Mouse (Mus musculus) midbrain, embryonic 14.5 days (tissue): ENCODE measurements at regions not wholly inside any gene's neighbourhood (a gene's known extent, or its start where the extent isn't known, plus 50 kb on each side); places are given as distances from the start of the nearest gene placed in this dataset.

ENCODE experiments used
- ATAC-seq: fragments of 200-750 bp; cut with Nextera tagmentation; 2 replicates; pipeline ENCODE4 v1.8.0; 2017; ENCODE audit warnings: moderate number of reproducible peaks, moderate library complexity; ENCODE audit not compliant: low FRiP score, low TSS enrichment
- DNase-seq: peaks from one replicate; pipeline ENCODE4 v3.0.0-alpha.2; 2015
- H3K27ac ChIP-seq: fragments of 300-500 bp; sonication (generic); replicated peaks from 2 replicates; pipeline ENCODE4 v1.5.1; 2014; ENCODE audit warnings: mild to moderate bottlenecking, low read depth, low read length, moderate library complexity
- H3K27me3 ChIP-seq: fragments of 300-500 bp; sonication (generic); 2 replicates; pipeline ENCODE4 v1.6.1; 2014; ENCODE audit warnings: low read length, control low read depth, mixed read lengths; ENCODE audit not compliant: control insufficient read depth, insufficient read depth
- H3K36me3 ChIP-seq: fragments of 300-500 bp; sonication (generic); 2 replicates; pipeline ENCODE4 v1.6.1; 2014; ENCODE audit warnings: low read length, control low read depth; ENCODE audit not compliant: control insufficient read depth, insufficient read depth
- H3K4me1 ChIP-seq: fragments of 300-500 bp; sonication (generic); 2 replicates; pipeline ENCODE4 v1.6.1; 2014; ENCODE audit warnings: mild to moderate bottlenecking, antibody characterized with exemption, low read length, control low read depth; ENCODE audit not compliant: control insufficient read depth, insufficient read depth
- H3K4me2 ChIP-seq: fragments of 300-500 bp; sonication (generic); 2 replicates; pipeline ENCODE4 v1.6.1; 2014; ENCODE audit warnings: mild to moderate bottlenecking, low read length, moderate library complexity
- H3K4me3 ChIP-seq: fragments of 300-500 bp; sonication (generic); replicated peaks from 2 replicates; pipeline ENCODE4 v1.5.1; 2014; ENCODE audit warnings: low read depth, low read length
- H3K9ac ChIP-seq: fragments of 300-500 bp; sonication (generic); replicated peaks from 2 replicates; pipeline ENCODE4 v1.6.1; 2014; ENCODE audit warnings: mild to moderate bottlenecking, low read length, moderate library complexity
- H3K9me3 ChIP-seq: fragments of 300-500 bp; sonication (generic); 2 replicates; pipeline ENCODE4 v1.6.1; 2016; ENCODE audit warnings: low read length, control low read depth, mixed read lengths; ENCODE audit not compliant: control insufficient read depth
- WGBS: fragments of 180-500 bp; shearing (Covaris S2); extraction: QIAGEN DNeasy Blood & Tissue Kit; methylation state at CpG from one replicate; pipeline ENCODE4 v1.1.7; 2014; 5-methylcytosine and 5-hydroxymethylcytosine counted together

- no peaks in the 10 kb centered on the region for H3K36me3 ChIP-seq
- WGBS: 85% methylated on average over 4 of the region's 4 CpGs
- ATAC-seq: no peak
Observed at GRCm38 (mm10) chr3:152006747-152007146, 159.3 kb downstream of the Gipc2 start.

GRCm38 (mm10) chr3:152005366-152006025, 160.5 kb downstream of the Gipc2 start:
- ATAC-seq (no peak), DNase-seq (no peak)
- H3K27me3 ChIP-seq: no peaks in the 10 kb centered on the region
- no peaks in the 10 kb centered on the region for H3K36me3 ChIP-seq
- H3K4me3 ChIP-seq: no peak overlapping the region
- no peaks in the 10 kb centered on the region for H3K4me1 ChIP-seq
- no peaks in the 10 kb centered on the region for H3K9me3 ChIP-seq
- H3K4me2 ChIP-seq: no peak overlapping the region
- H3K27ac ChIP-seq: no peak overlapping the region
- 91% methylated on average over 3 of the region's 3 CpGs for WGBS
- H3K9ac ChIP-seq: no peak overlapping the region

More at GRCm38 (mm10) chr3:152006747-152007146, 159.3 kb downstream of the Gipc2 start:
- Histone ChIP-seq H3K4me2 (no peak overlapping the region), H3K27ac (no peak overlapping the region), H3K9ac (no peak overlapping the region), H3K4me1 (no peaks in the 10 kb centered on the region), H3K27me3 (no peaks in the 10 kb centered on the region), H3K9me3 (no peaks in the 10 kb centered on the region), H3K4me3 (no peak overlapping the region)
- DNase-seq: no peak

- 88% methylated on average over 7 of the region's 7 CpGs for WGBS
- DNase-seq: no peak
- H3K9me3 ChIP-seq: no peaks in the 10 kb centered on the region
- no peak overlapping the region for H3K9ac ChIP-seq
- no peaks in the 10 kb centered on the region for H3K27me3 ChIP-seq
- H3K4me3 ChIP-seq: no peak overlapping the region
- no peak overlapping the region for H3K4me2 ChIP-seq
- H3K36me3 ChIP-seq: no peaks in the 10 kb centered on the region
- ATAC-seq: no peak
- H3K27ac ChIP-seq: no peak overlapping the region
- H3K4me1 ChIP-seq: no peaks in the 10 kb centered on the region
Observed at GRCm38 (mm10) chr3:152004411-152004955, 161.5 kb downstream of the Gipc2 start.

- H3K27ac ChIP-seq: no peak overlapping the region
- no peaks in the 10 kb centered on the region for H3K4me1 ChIP-seq
- H3K4me3 ChIP-seq: no peak overlapping the region
- no peak overlapping the region for H3K9ac ChIP-seq
- WGBS: 90% methylated on average over 4 of the region's 4 CpGs
- no peak overlapping the region for H3K4me2 ChIP-seq
- DNase-seq (no peak), ATAC-seq (no peak)
- no peaks in the 10 kb centered on the region for H3K9me3 ChIP-seq
- no peaks in the 10 kb centered on the region for H3K36me3 ChIP-seq
- H3K27me3 ChIP-seq: no peaks in the 10 kb centered on the region
Observed at GRCm38 (mm10) chr3:151997534-151998107, 160.2 kb upstream of the Ptgfr start.

- ATAC-seq: no peak
- no peak overlapping the region for H3K9ac ChIP-seq
- DNase-seq: no peak
- no peak overlapping the region for H3K4me3 ChIP-seq
- H3K27ac ChIP-seq: no peak overlapping the region
- H3K4me1 ChIP-seq: no peaks in the 10 kb centered on the region
- H3K9me3 ChIP-seq: no peaks in the 10 kb centered on the region
- no peak overlapping the region for H3K4me2 ChIP-seq
- H3K27me3 ChIP-seq: no peaks in the 10 kb centered on the region
- no peaks in the 10 kb centered on the region for H3K36me3 ChIP-seq
- 88% methylated on average over 4 of the region's 4 CpGs for WGBS
Observed at GRCm38 (mm10) chr3:151997111-151997510, 159.7 kb upstream of the Ptgfr start.

- Histone ChIP-seq H3K4me1 (no peaks in the 10 kb centered on the region), H3K27ac (no peak overlapping the region), H3K9ac (no peak overlapping the region), H3K9me3 (no peaks in the 10 kb centered on the region), H3K36me3 (no peaks in the 10 kb centered on the region), H3K27me3 (no peaks in the 10 kb centered on the region), H3K4me2 (no peak overlapping the region), H3K4me3 (no peak overlapping the region)
- no peak for DNase-seq
- WGBS: 67% methylated on average over 1 of the region's 1 CpGs
- no peak for ATAC-seq
Observed at GRCm38 (mm10) chr3:151988221-151988620, 150.8 kb upstream of the Ptgfr start.

GRCm38 (mm10) chr3:151978136-151978535, 140.7 kb upstream of the Ptgfr start:
- Histone ChIP-seq H3K4me2 (no peak overlapping the region), H3K9ac (no peak overlapping the region), H3K4me3 (no peak overlapping the region), H3K36me3 (no peaks in the 10 kb centered on the region), H3K27me3 (no peaks in the 10 kb centered on the region), H3K4me1 (no peaks in the 10 kb centered on the region), H3K9me3 (no peaks in the 10 kb centered on the region), H3K27ac (no peak overlapping the region)
- WGBS: 84% methylated on average over 1 of the region's 1 CpGs
- no peak for DNase-seq
- no peak for ATAC-seq

GRCm38 (mm10) chr3:151977651-151978050, 140.2 kb upstream of the Ptgfr start:
- Histone ChIP-seq H3K27ac (no peak overlapping the region), H3K4me3 (no peak overlapping the region), H3K4me1 (no peaks in the 10 kb centered on the region), H3K36me3 (no peaks in the 10 kb centered on the region), H3K4me2 (no peak overlapping the region), H3K9me3 (no peaks in the 10 kb centered on the region), H3K9ac (no peak overlapping the region), H3K27me3 (no peaks in the 10 kb centered on the region)
- DNase-seq (no peak), ATAC-seq (no peak)
- 92% methylated on average over 4 of the region's 4 CpGs for WGBS

- Histone ChIP-seq H3K4me3 (no peak overlapping the region), H3K27me3 (no peaks in the 10 kb centered on the region), H3K27ac (no peak overlapping the region), H3K36me3 (no peaks in the 10 kb centered on the region), H3K4me1 (no peaks in the 10 kb centered on the region), H3K9ac (no peak overlapping the region), H3K9me3 (no peaks in the 10 kb centered on the region), H3K4me2 (no peak overlapping the region)
- ATAC-seq (no peak), DNase-seq (no peak)
- 83% methylated on average over 3 of the region's 3 CpGs for WGBS
Observed at GRCm38 (mm10) chr3:151949865-151950264, 112.4 kb upstream of the Ptgfr start.
